Mouse (Mus musculus): ENCODE results near the gene Mavs. TPM values are rescaled to one million over a fixed set of nuclear protein-coding genes. Genes with fewer than 3 reads are reported as not detected.

The Mavs gene
- polyA plus RNA-seq (2012; ENCODE audit: insufficient read depth, insufficient read length, low replicate concordance, missing spikeins), result not detected in 2 replicates

GRCm38 (mm10) chr2:131233307-131234126 is at the start of gene Mavs:
Gene Mavs (plus strand): TSS chr2:131234063.
- peak within 1 kb of the TSS; percentile 50 for H3K4me3 ChIP-seq (ENCODE audit: insufficient read depth, low read depth, low read length)
- 12% methylated on average over 29 of the region's 29 CpGs for WGBS
- TF ChIP-seq POLR2A (IDR thresholded peaks at IDR 0.05; ENCODE audit: insufficient read depth, low read depth, low read length) (no peak; the same call in 1 of the 2 replicates), CTCF (IDR thresholded peaks at IDR 0.05; ENCODE audit: insufficient read depth, low read depth, low read length) (no peak)
- H3K4me1 ChIP-seq (ENCODE audit: control insufficient read depth, insufficient read depth, low read length), result peaks cover 8% of the 10 kb centered on the region
- H3K27ac ChIP-seq (ENCODE audit: insufficient read depth, low read depth, low read length), result no peak within 1 kb of the TSS

DNA sequence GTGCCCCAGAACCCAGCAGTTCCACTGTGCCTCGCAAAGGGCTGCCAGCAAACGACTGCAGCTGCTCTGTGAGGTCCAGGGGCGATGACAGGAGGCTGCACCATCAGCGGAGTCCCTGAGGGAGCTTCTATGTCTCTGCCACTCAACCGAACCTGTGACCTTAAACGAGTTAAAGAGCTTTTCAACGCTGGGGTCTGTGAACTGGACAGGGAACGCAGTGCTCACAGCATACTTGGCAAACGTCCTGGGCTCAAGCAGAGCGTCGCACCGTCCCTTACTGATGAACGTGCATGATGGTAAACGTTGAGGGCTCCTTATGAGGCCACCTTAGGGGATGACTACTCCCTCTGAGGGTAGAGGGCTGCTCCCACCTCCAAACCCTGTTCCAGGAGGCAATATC is 47.5 kb upstream of the Mavs start:
- peaks cover 8% of the 10 kb centered on the region for H3K4me1 ChIP-seq (ENCODE audit: control insufficient read depth, insufficient read depth, low read length)
- no peak for TF ChIP-seq CTCF (IDR thresholded peaks at IDR 0.05; ENCODE audit: insufficient read depth, low read depth, low read length)
- TF ChIP-seq POLR2A (IDR thresholded peaks at IDR 0.05; ENCODE audit: insufficient read depth, low read depth, low read length), result no peak
- WGBS, result 3% methylated on average over 14 of the region's 14 CpGs
- peak overlapping the region; percentile 89 for H3K4me3 ChIP-seq (ENCODE audit: insufficient read depth, low read depth, low read length)
- H3K27ac ChIP-seq (ENCODE audit: insufficient read depth, low read depth, low read length), result no peak overlapping the region

- peaks cover 8% of the 10 kb centered on the region for H3K4me1 ChIP-seq (ENCODE audit: control insufficient read depth, insufficient read depth, low read length)
- 2% methylated on average over 41 of the region's 43 CpGs for WGBS
- TF ChIP-seq CTCF (IDR thresholded peaks at IDR 0.05; ENCODE audit: insufficient read depth, low read depth, low read length), result 0 out of 2 replicates have a peak, but pooled peaks have one; percentile 8
- TF ChIP-seq POLR2A (IDR thresholded peaks at IDR 0.05; ENCODE audit: insufficient read depth, low read depth, low read length), result peak; percentile 46
- no peak within 1 kb of the TSS for H3K27ac ChIP-seq (ENCODE audit: insufficient read depth, low read depth, low read length)
- peak within 1 kb of the TSS; percentile 89 for H3K4me3 ChIP-seq (ENCODE audit: insufficient read depth, low read depth, low read length)
These were observed 46.9 kb upstream of the Mavs start, which contains the start of the genes Cdc25b and Spef1 for GRCm38 (mm10) chr2:131186771-131187601. Gene Cdc25b (plus strand): TSS chr2:131186949. Gene Spef1 (minus strand): TSS chr2:131187282.

DNA sequence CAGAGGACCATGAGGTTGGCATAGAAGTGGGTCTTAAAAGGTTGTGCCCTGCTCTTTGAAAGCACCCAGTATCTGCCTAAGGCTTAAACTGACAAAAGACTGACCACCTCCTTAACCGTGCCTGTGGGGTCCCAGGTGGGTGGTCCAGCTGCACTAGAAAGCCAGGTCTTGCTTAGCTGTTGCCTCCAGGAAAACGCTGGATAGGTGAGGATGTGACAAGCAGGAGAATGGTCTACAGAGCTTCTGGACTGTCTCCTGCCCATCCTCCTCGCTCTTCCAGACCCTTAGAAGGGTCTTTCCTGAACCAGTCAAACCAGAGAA is 46.3 kb upstream of the Mavs start:
- H3K27ac ChIP-seq (ENCODE audit: insufficient read depth, low read depth, low read length), result no peak overlapping the region
- peaks cover 8% of the 10 kb centered on the region for H3K4me1 ChIP-seq (ENCODE audit: control insufficient read depth, insufficient read depth, low read length)
- WGBS, result 48% methylated on average over 3 of the region's 3 CpGs
- no peak for TF ChIP-seq CTCF (IDR thresholded peaks at IDR 0.05; ENCODE audit: insufficient read depth, low read depth, low read length)
- no peak for TF ChIP-seq POLR2A (IDR thresholded peaks at IDR 0.05; ENCODE audit: insufficient read depth, low read depth, low read length)
- H3K4me3 ChIP-seq (ENCODE audit: insufficient read depth, low read depth, low read length), result 0 out of 2 replicates have a peak overlapping the region, but pooled peaks have one; percentile 89

DNA sequence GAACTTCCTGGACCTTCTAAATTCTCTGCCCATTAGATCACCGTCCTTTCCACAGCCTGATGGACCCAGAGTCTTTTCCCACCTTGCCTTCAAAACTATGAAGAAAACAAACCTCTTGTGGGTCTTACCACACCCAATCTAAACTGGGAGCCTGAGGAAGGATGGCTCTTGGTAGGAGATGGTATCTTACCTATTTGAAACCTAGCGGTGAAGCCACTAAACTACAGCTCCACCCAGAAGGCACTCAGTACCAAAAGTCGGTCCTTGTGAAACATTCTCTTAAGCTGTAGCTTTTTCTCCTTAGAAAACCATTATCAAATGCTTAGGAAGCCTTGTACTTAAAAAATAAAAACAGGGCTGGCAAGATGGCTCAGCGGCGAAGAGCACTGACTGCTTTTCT is 45.6 kb upstream of the Mavs start:
- 96% methylated on average over 5 of the region's 5 CpGs for WGBS

DNA sequence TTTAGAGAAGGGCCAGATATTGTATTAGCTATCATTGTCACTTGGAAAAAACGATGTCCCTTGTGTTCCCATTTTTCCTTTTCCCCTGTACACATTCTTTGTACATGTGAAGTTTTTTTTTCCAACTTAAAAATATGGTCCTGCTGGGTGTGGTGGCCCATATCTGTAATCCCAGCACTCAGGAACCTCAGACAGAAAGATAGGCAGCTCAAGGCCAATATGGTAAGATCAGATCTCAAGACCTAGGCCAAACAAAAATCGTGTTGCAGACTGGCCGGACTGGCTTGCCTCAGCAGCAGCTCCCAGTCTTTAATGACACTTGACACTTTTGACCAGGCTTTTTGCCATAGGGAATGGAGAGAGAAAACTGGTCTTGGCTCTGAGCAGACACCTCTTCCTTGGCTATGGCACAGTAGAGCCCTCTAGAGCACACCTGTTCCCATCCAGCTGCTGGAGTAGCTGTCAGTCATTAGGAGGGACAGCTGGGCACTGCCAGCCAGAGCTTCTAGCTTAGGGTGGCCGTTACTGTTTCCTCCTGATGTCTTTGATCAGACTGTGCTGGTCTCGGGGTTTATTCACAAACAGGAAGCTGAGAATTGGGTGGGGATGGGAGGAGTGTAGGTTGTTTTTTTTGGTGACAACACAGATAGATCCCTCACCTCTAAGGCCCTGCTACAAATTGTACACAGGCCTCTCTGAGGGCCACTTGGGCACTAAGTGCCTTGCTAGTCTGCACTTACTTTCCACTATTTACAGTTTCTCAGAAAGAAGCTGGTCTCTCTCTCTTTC is 44.1 kb upstream of the Mavs start:
- no peak overlapping the region for H3K27ac ChIP-seq (ENCODE audit: insufficient read depth, low read depth, low read length)

More for the DNA sequence above, 45.6 kb upstream of the Mavs start:
- Histone ChIP-seq H3K4me1 (ENCODE audit: control insufficient read depth, insufficient read depth, low read length) (peaks cover 8% of the 10 kb centered on the region), H3K27ac (ENCODE audit: insufficient read depth, low read depth, low read length) (no peak overlapping the region), H3K4me3 (ENCODE audit: insufficient read depth, low read depth, low read length) (no peak overlapping the region)
- TF ChIP-seq CTCF (IDR thresholded peaks at IDR 0.05; ENCODE audit: insufficient read depth, low read depth, low read length), result no peak
- no peak for TF ChIP-seq POLR2A (IDR thresholded peaks at IDR 0.05; ENCODE audit: insufficient read depth, low read depth, low read length)

GRCm38 (mm10) chr2:131190344-131191004 is 43.4 kb upstream of the Mavs start:
- Histone ChIP-seq H3K4me3 (ENCODE audit: insufficient read depth, low read depth, low read length) (no peak overlapping the region), H3K27ac (ENCODE audit: insufficient read depth, low read depth, low read length) (no peak overlapping the region), H3K4me1 (ENCODE audit: control insufficient read depth, insufficient read depth, low read length) (peaks cover 8% of the 10 kb centered on the region)
- 74% methylated on average over 10 of the region's 10 CpGs for WGBS
- no peak for TF ChIP-seq CTCF (IDR thresholded peaks at IDR 0.05; ENCODE audit: insufficient read depth, low read depth, low read length)
- no peak for TF ChIP-seq POLR2A (IDR thresholded peaks at IDR 0.05; ENCODE audit: insufficient read depth, low read depth, low read length)

More for the DNA sequence above, 44.1 kb upstream of the Mavs start:
- Histone ChIP-seq H3K4me1 (ENCODE audit: control insufficient read depth, insufficient read depth, low read length) (peaks cover 8% of the 10 kb centered on the region), H3K4me3 (ENCODE audit: insufficient read depth, low read depth, low read length) (no peak overlapping the region)
- TF ChIP-seq POLR2A (IDR thresholded peaks at IDR 0.05; ENCODE audit: insufficient read depth, low read depth, low read length), result no peak
- TF ChIP-seq CTCF (IDR thresholded peaks at IDR 0.05; ENCODE audit: insufficient read depth, low read depth, low read length), result no peak
- WGBS, result 65% methylated on average over 5 of the region's 5 CpGs

GRCm38 (mm10) chr2:131191005-131191390 is 42.9 kb upstream of the Mavs start:
- no peak for TF ChIP-seq POLR2A (IDR thresholded peaks at IDR 0.05; ENCODE audit: insufficient read depth, low read depth, low read length)
- TF ChIP-seq CTCF (IDR thresholded peaks at IDR 0.05; ENCODE audit: insufficient read depth, low read depth, low read length), result no peak
- Histone ChIP-seq H3K27ac (ENCODE audit: insufficient read depth, low read depth, low read length) (no peak overlapping the region), H3K4me1 (ENCODE audit: control insufficient read depth, insufficient read depth, low read length) (peaks cover 8% of the 10 kb centered on the region), H3K4me3 (ENCODE audit: insufficient read depth, low read depth, low read length) (no peak overlapping the region)
- WGBS, result 81% methylated on average over 7 of the region's 7 CpGs

Data from olfactory bulb, adult 2 months (tissue).